Mouse (Mus musculus) spleen, adult 2 months (tissue): ENCODE data around the gene Vsig10.

ENCODE experiments used
- CTCF ChIP-seq: fragments of 200-500 bp; IDR thresholded peaks from 2 replicates; pipeline ENCODE4 v1.5.1; 2011; ENCODE audit warnings: mild to moderate bottlenecking, inconsistent platforms; ENCODE audit not compliant: insufficient read depth, insufficient read length, insufficient replicate concordance; ENCODE audit errors: extremely low read depth
- POLR2A ChIP-seq: fragments of 200-500 bp; IDR thresholded peaks from 2 replicates; pipeline ENCODE4 v1.6.1; 2011; ENCODE audit warnings: low read depth, low read length, inconsistent platforms

GRCm38 (mm10) chr5:117354121-117354520, 35.2 kb downstream of the Vsig10 start:
- TF ChIP-seq POLR2A = no peak
- no peak for TF ChIP-seq CTCF
